Mouse (Mus musculus) midbrain, postnatal 0 days (tissue): ENCODE data around the gene Maob. TPM values are rescaled to one million over a fixed set of nuclear protein-coding genes. Genes with fewer than 3 reads are reported as not detected.

Source experiments
- ATAC-seq: fragments of 200-750 bp; cut with Nextera tagmentation; 2 replicates; pipeline ENCODE4 v1.8.0; 2017; ENCODE audit warnings: moderate number of reproducible peaks, mild to moderate bottlenecking, moderate TSS enrichment, moderate library complexity; ENCODE audit not compliant: low FRiP score
- DNase-seq: peaks from one replicate; pipeline ENCODE4 v3.0.0-alpha.2; 2015; ENCODE audit warnings: low spot score
- H3K27ac ChIP-seq: fragments of 300-500 bp; sonication (generic); 2 replicates; pipeline ENCODE4 v1.5.1; 2014; ENCODE audit warnings: low read depth, mild to moderate bottlenecking, low read length, mixed read lengths
- H3K27me3 ChIP-seq: fragments of 300-500 bp; sonication (generic); 2 replicates; pipeline ENCODE4 v1.6.1; 2014; ENCODE audit warnings: low read length, control low read depth, mixed read lengths; ENCODE audit not compliant: insufficient read depth
- H3K36me3 ChIP-seq: fragments of 300-500 bp; sonication (generic); 2 replicates; pipeline ENCODE4 v1.6.1; 2014; ENCODE audit warnings: low read length, control low read depth, mixed read lengths; ENCODE audit not compliant: insufficient read depth
- H3K4me1 ChIP-seq: fragments of 300-500 bp; sonication (generic); 2 replicates; pipeline ENCODE4 v1.6.1; 2014; ENCODE audit warnings: mild to moderate bottlenecking, control low read depth, antibody characterized with exemption, low read length, mixed read lengths; ENCODE audit not compliant: insufficient read depth
- H3K4me2 ChIP-seq: fragments of 300-500 bp; sonication (generic); 2 replicates; pipeline ENCODE4 v1.6.1; 2014; ENCODE audit warnings: low read depth, mild to moderate bottlenecking, low read length, mixed read lengths; ENCODE audit not compliant: poor library complexity, severe bottlenecking
- H3K4me3 ChIP-seq: fragments of 300-500 bp; sonication (generic); 2 replicates; pipeline ENCODE4 v1.5.1; 2014; ENCODE audit warnings: low read depth, mild to moderate bottlenecking, low read length, moderate library complexity
- H3K9ac ChIP-seq: fragments of 300-500 bp; sonication (generic); replicated peaks from 2 replicates; pipeline ENCODE4 v1.6.1; 2014; ENCODE audit warnings: mild to moderate bottlenecking, low read length, moderate library complexity, mixed read lengths; ENCODE audit not compliant: poor library complexity, severe bottlenecking
- H3K9me3 ChIP-seq: fragments of 300-500 bp; sonication (generic); 2 replicates; pipeline ENCODE4 v1.6.1; 2016; ENCODE audit warnings: low read length, control low read depth
- CTCF ChIP-seq: IDR thresholded peaks from 2 replicates; pipeline ENCODE4 v1.5.1; 2016; ENCODE audit warnings: antibody characterized with exemption, mild to moderate bottlenecking
- WGBS: fragments of 180-500 bp; shearing (Covaris S2); extraction: QIAGEN DNeasy Blood & Tissue Kit; methylation state at CpG from one replicate; pipeline ENCODE4 v1.1.7; 2014; 5-methylcytosine and 5-hydroxymethylcytosine counted together
- polyA plus RNA-seq: library from polyadenylated mRNA; unstranded; fragments of >200 nt; fragmentation: Nextera tagmentation; extraction: Ambion mirVana; gene quantifications from 2 replicates; pipeline ENCODE4 v1.2.1, GENCODE M21; 2015
- total RNA-seq: library from RNA; depleted of rRNA; stranded (reverse); fragments of >200 nt; gene quantifications from 2 replicates; pipeline ENCODE4 v1.2.3, GENCODE M21; 2014; rRNA removed

Maob gene
- total and polyA plus RNA-seq, 2 experiments from 2014 or later = 4.9 to 7.1 TPM

DNA sequence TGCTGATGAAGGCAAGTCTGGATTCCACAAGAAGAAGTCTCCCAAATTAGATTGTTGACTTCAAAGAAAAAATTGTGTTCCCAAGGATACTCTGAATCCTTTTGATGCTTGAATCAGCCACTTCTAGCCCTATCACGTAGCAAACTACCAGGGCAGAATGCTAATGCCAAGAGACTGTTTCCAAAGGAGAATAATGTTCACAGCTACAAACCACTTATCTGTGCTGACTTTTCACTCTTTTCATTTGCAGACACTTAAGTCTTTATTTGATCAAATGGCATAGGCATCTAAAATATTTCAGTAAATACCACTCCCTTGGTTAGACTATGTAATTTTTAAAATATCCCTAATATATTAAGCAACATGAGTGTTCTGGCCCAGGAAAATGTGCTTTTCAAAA, 68.2 kb downstream of the Maob start:
- no peak for TF ChIP-seq CTCF
- no peaks in the 10 kb centered on the region for H3K27me3 ChIP-seq
- no peak for DNase-seq
- H3K27ac ChIP-seq = no peak overlapping the region
- no peak for ATAC-seq
- H3K36me3 ChIP-seq = no peaks in the 10 kb centered on the region
- no peak overlapping the region for H3K4me3 ChIP-seq
- H3K9ac ChIP-seq = no peak overlapping the region
- no peaks in the 10 kb centered on the region for H3K9me3 ChIP-seq
- no peak overlapping the region for H3K4me2 ChIP-seq
- H3K4me1 ChIP-seq = no peaks in the 10 kb centered on the region
- 58% methylated on average over 1 of the region's 1 CpGs for WGBS

DNA sequence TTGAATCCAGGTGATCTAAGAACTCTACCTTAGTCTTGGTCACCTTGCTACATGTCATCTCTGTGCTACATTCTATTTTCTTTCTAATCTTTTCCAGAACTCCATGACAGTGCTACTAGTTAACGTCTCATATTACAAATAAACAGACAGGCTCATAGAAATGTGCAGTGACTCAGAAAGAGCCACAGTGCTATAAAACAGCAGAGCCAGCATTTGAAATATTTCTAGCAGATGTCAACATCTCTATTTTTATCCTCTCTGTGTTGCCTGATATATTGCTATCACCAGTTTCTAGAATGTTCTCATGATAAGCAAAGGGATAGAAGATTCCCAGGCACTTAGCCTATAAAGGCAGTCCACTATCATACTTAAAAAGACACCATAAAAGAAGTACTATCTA, 103.1 kb downstream of the Maob start:
- DNase-seq (no peak), ATAC-seq (no peak)
- Histone ChIP-seq H3K27ac (no peak overlapping the region), H3K4me3 (no peak overlapping the region), H3K9ac (no peak overlapping the region), H3K4me1 (no peaks in the 10 kb centered on the region), H3K27me3 (no peaks in the 10 kb centered on the region), H3K9me3 (no peaks in the 10 kb centered on the region), H3K4me2 (no peak overlapping the region), H3K36me3 (no peaks in the 10 kb centered on the region)
- 77% methylated on average over 1 of the region's 1 CpGs for WGBS
- no peak for TF ChIP-seq CTCF

DNA sequence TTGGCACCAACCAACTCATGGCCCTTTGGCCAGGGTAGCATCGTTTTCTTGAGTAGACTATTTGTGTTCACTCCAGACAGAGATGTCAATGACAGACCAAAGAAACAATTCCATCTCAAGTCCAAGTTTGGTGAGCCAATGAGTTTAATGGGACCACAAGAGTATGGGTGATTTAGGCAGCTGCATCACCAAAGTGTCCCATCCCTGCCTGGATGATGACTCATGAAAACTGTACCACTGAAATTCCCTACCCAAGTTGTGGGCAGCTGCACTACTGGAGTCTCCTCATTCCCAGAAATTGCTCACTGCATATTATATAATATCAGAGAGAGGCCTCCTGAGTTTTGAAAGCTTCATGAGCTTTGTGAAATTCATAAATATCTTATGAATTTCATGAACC, 111.1 kb downstream of the Maob start:
- H3K9ac ChIP-seq = no peak overlapping the region
- no peak overlapping the region for H3K4me2 ChIP-seq
- no peak for ATAC-seq

More for the DNA sequence above, 111.1 kb downstream of the Maob start:
- TF ChIP-seq CTCF = no peak
- H3K4me3 ChIP-seq = no peak overlapping the region
- DNase-seq = no peak
- H3K4me1 ChIP-seq = no peaks in the 10 kb centered on the region
- no peaks in the 10 kb centered on the region for H3K9me3 ChIP-seq
- no peaks in the 10 kb centered on the region for H3K27me3 ChIP-seq
- no peaks in the 10 kb centered on the region for H3K36me3 ChIP-seq
- WGBS = 84% methylated on average over 1 of the region's 1 CpGs
- H3K27ac ChIP-seq = no peak overlapping the region

Other genes starting within 250 kb of the Maob start
- gene Maoa, start 197.7 kb downstream of the Maob start, total RNA-seq = 29.9 and 38.3 TPM in 2 replicates
- 25.7 and 26.8 TPM in 2 replicates for gene Maoa, start 197.7 kb downstream of the Maob start, polyA plus RNA-seq
- 6.2 and 7.6 TPM in 2 replicates for gene Ndp, start 94.4 kb upstream of the Maob start, total RNA-seq
- gene Ndp, start 94.4 kb upstream of the Maob start, polyA plus RNA-seq = 5.0 and 5.1 TPM in 2 replicates